Mouse (Mus musculus) neural tube, embryonic 13.5 days (tissue): ENCODE results near the gene Ccnyl1. TPM values are rescaled to one million over a fixed set of nuclear protein-coding genes. Genes with fewer than 3 reads are reported as not detected.

ENCODE experiments used
- ATAC-seq: fragments of 200-750 bp; cut with Nextera tagmentation; 2 replicates; pipeline ENCODE4 v1.8.0; 2017; ENCODE audit warnings: low read depth, mild to moderate bottlenecking, moderate TSS enrichment, moderate library complexity
- H3K27ac ChIP-seq: fragments of 300-500 bp; sonication (generic); replicated peaks from 2 replicates; pipeline ENCODE4 v1.5.1; 2015; ENCODE audit warnings: moderate library complexity, mild to moderate bottlenecking, inconsistent platforms
- H3K27me3 ChIP-seq: fragments of 300-500 bp; sonication (generic); 2 replicates; pipeline ENCODE4 v1.6.1; 2015; ENCODE audit warnings: mild to moderate bottlenecking, inconsistent platforms
- H3K36me3 ChIP-seq: fragments of 300-500 bp; sonication (generic); 2 replicates; pipeline ENCODE4 v1.6.1; 2015; ENCODE audit warnings: mild to moderate bottlenecking, inconsistent platforms
- H3K4me1 ChIP-seq: fragments of 300-500 bp; sonication (generic); replicated peaks from 2 replicates; pipeline ENCODE4 v1.6.1; 2015; ENCODE audit warnings: inconsistent platforms
- H3K4me2 ChIP-seq: fragments of 300-500 bp; sonication (generic); 2 replicates; pipeline ENCODE4 v1.6.1; 2015; ENCODE audit warnings: inconsistent platforms, mild to moderate bottlenecking, moderate library complexity
- H3K4me3 ChIP-seq: fragments of 300-500 bp; sonication (generic); 2 replicates; pipeline ENCODE4 v1.5.1; 2015; ENCODE audit warnings: mild to moderate bottlenecking, inconsistent platforms
- H3K9ac ChIP-seq: fragments of 300-500 bp; sonication (generic); 2 replicates; pipeline ENCODE4 v1.6.1; 2015; ENCODE audit warnings: moderate library complexity, mild to moderate bottlenecking, inconsistent platforms
- H3K9me3 ChIP-seq: fragments of 300-500 bp; sonication (generic); 2 replicates; pipeline ENCODE4 v1.6.1; 2016; ENCODE audit warnings: inconsistent platforms
- WGBS: fragments of 180-500 bp; shearing (Covaris S2); methylation state at CpG from one replicate; pipeline ENCODE4 v1.1.7; 2015; 5-methylcytosine and 5-hydroxymethylcytosine counted together
- polyA plus RNA-seq: library from polyadenylated mRNA; unstranded; fragments of >200 nt; fragmentation: Nextera tagmentation; extraction: Ambion mirVana; gene quantifications from 2 replicates; pipeline ENCODE4 v1.2.1, GENCODE M21; 2015

The Ccnyl1 gene
- polyA plus RNA-seq, 1 experiment from 2014 or later = 3.2 TPM

DNA sequence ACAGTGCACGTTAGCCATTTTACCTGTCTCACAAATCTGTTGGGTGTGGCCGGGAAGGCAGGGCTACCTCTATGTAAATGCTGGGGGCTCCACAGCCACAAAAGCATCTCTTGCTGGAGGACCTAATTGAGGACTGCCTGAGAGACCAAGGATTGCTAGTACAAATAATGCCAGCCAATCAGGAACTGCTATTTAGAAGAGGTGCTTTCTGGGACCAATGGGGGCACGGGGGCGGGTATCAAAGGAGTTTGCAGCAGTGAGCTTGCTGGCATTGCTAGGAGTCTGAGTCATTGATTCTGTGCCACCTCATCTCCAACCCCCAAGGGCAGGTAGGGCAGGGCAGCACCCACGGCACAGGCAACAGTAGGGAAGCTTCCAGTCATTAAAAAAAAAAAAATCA lies 16.3 kb upstream of the Ccnyl1 start:
- H3K4me3 ChIP-seq = no peak overlapping the region
- H3K9ac ChIP-seq = no peak overlapping the region
- no peak overlapping the region for H3K27ac ChIP-seq
- no peaks in the 10 kb centered on the region for H3K4me1 ChIP-seq
- no peak for ATAC-seq
- H3K4me2 ChIP-seq = no peak overlapping the region
- 92% methylated on average over 5 of the region's 5 CpGs for WGBS
- H3K36me3 ChIP-seq = no peaks in the 10 kb centered on the region
- 0 out of 2 replicates have a peak, but pooled peaks cover 3% of the 10 kb centered on the region for H3K9me3 ChIP-seq
- H3K27me3 ChIP-seq = no peaks in the 10 kb centered on the region

DNA sequence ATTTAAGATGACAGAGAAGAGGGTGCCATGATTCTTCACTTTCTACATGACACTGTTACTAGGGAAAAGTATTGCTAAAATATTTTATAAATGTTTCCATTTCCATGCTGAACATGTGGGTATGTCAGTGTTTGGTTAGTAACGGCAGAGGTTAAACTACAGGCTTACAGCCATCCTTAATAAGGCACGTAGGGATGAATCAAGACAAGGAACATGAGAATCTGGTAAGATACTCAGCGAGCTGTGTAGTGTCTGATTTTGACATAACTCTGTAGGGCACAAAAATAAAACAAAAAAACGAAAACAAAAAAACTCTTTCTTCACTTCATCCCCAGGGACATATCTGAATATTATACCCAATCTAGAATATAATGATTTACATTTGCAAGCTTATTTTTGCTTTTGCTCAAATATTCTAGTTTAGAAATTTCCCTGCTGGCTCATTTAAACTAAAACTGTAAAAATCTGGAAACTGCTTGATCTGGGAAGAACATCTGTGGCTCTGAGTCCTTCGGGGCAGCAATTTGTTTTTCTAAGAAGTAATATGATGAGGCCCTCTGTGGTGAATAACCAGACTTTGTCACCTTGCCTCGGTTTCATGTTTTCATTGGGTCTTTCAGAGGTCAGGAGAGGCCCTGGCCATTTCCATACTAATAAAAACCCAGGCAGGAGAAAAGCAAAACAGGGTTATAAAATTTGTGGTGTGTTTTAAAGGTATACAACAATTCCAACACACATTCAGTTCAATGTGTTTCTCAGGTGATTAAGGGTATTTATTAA lies 14.0 kb upstream of the Ccnyl1 start:
- Histone ChIP-seq H3K4me3 (no peak overlapping the region), H3K9me3 (0 out of 2 replicates have a peak, but pooled peaks cover 3% of the 10 kb centered on the region), H3K27ac (no peak overlapping the region), H3K9ac (no peak overlapping the region), H3K27me3 (no peaks in the 10 kb centered on the region), H3K36me3 (no peaks in the 10 kb centered on the region), H3K4me1 (no peaks in the 10 kb centered on the region), H3K4me2 (no peak overlapping the region)
- no peak for ATAC-seq
- 67% methylated on average over 6 of the region's 6 CpGs for WGBS

- no peak overlapping the region for H3K4me2 ChIP-seq
- no peak overlapping the region for H3K27ac ChIP-seq
- no peak overlapping the region for H3K9ac ChIP-seq
- H3K4me1 ChIP-seq = no peaks in the 10 kb centered on the region
- WGBS = 97% methylated on average over 3 of the region's 3 CpGs
- H3K9me3 ChIP-seq = no peaks in the 10 kb centered on the region
- H3K27me3 ChIP-seq = no peaks in the 10 kb centered on the region
- H3K36me3 ChIP-seq = no peaks in the 10 kb centered on the region
- ATAC-seq = no peak
- no peak overlapping the region for H3K4me3 ChIP-seq
Measured at GRCm38 (mm10) chr1:64681499-64681898, 8.8 kb upstream of the Ccnyl1 start.

DNA sequence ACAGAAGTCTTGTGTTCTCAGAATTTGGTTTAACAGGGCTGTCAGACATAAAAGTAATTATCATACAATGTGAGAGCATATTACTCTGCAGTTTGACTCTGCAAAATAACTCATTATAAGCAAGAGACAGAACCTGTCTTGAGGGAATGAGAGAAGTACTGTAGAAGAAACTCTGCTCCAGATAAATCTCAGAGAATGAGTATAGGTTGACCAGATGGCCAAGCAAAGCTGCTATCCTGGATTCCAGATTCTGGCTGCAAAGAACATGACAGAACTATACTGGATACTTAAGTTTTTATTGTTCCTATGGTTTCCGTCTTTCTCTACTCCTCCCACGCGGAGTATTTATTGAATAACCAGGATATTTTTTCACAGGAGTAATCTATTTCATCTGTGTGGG lies 7.2 kb upstream of the Ccnyl1 start:
- no peaks in the 10 kb centered on the region for H3K27me3 ChIP-seq
- no peak overlapping the region for H3K4me3 ChIP-seq
- H3K4me1 ChIP-seq = no peaks in the 10 kb centered on the region
- H3K4me2 ChIP-seq = no peak overlapping the region
- ATAC-seq = no peak
- no peak overlapping the region for H3K27ac ChIP-seq
- H3K9ac ChIP-seq = no peak overlapping the region
- H3K9me3 ChIP-seq = no peaks in the 10 kb centered on the region
- WGBS = 95% methylated on average over 3 of the region's 3 CpGs
- H3K36me3 ChIP-seq = no peaks in the 10 kb centered on the region

GRCm38 (mm10) chr1:64684440-64684839 lies 5.8 kb upstream of the Ccnyl1 start:
- no peaks in the 10 kb centered on the region for H3K27me3 ChIP-seq
- no peak overlapping the region for H3K27ac ChIP-seq
- no peaks in the 10 kb centered on the region for H3K36me3 ChIP-seq
- no peaks in the 10 kb centered on the region for H3K9me3 ChIP-seq
- WGBS = 95% methylated on average over 2 of the region's 2 CpGs
- 0 out of 2 replicates have a peak, but pooled peaks cover 2% of the 10 kb centered on the region for H3K4me1 ChIP-seq
- H3K9ac ChIP-seq = no peak overlapping the region
- ATAC-seq = no peak
- no peak overlapping the region for H3K4me3 ChIP-seq
- H3K4me2 ChIP-seq = no peak overlapping the region

DNA sequence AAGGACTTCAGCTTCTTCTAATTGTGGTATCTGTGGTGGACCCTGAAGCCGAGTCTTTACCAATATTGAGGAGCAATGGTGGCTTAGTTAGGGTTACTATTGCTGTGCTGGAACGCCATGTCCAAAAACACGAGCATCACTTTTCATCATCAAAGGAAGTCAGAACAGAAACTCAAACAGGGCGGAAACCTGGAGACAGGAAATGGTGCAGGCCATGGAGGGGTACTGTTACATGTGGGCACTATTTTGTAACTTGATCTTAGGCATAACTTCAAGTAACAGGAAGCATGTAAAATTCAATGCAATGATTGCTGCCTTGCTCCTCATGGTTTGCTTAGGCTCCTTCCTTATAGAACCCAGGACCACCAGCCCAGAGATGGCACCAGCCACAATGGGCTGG lies 2.2 kb upstream of the Ccnyl1 start:
- WGBS = 85% methylated on average over 4 of the region's 4 CpGs
- no peak overlapping the region for H3K4me2 ChIP-seq
- H3K9me3 ChIP-seq = no peaks in the 10 kb centered on the region
- no peaks in the 10 kb centered on the region for H3K36me3 ChIP-seq
- no peak overlapping the region for H3K27ac ChIP-seq
- H3K27me3 ChIP-seq = no peaks in the 10 kb centered on the region
- H3K4me1 ChIP-seq = peaks cover 28% of the 10 kb centered on the region
- ATAC-seq = no peak
- no peak overlapping the region for H3K9ac ChIP-seq
- no peak overlapping the region for H3K4me3 ChIP-seq

DNA sequence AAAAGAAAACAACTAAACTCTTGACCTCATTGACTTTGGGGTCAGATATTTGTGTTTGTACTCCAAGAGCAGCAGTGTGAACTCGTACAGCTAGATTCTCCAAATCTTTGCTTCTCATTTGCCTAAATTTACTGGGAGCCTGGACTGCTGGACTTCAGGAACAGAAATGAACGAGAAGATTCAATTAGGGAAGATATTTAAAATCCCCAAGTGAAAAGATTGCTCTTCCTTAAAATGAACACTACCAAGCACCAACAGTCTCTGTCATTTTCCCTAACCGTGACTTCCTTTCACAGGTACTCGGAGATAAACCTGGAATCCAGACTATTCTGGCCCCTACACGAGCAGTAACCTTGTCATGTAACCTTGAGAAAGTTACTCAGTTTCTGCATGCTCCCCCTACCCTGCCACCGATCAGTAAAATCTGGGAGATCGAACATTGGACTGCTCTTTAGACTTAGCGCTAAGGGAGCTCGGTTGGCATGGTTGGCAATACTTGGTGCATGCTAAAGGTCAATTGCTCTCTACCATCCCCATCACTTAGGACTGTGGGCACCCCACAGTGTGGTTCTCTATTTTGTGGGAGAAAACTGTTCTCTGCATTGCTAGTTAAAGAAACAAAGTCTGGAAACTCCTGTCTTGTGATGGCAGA lies 568 bp upstream of the Ccnyl1 start:
- peak overlapping the region; percentile 93 for H3K4me3 ChIP-seq
- peaks cover 38% of the 10 kb centered on the region for H3K4me1 ChIP-seq
- H3K4me2 ChIP-seq = peak overlapping the region; percentile 87
- no peaks in the 10 kb centered on the region for H3K27me3 ChIP-seq
- WGBS = 31% methylated on average over 9 of the region's 9 CpGs
- no peaks in the 10 kb centered on the region for H3K36me3 ChIP-seq
- no peak overlapping the region for H3K27ac ChIP-seq
- H3K9me3 ChIP-seq = no peaks in the 10 kb centered on the region
- H3K9ac ChIP-seq = peak overlapping the region; percentile 65
- no peak for ATAC-seq

DNA sequence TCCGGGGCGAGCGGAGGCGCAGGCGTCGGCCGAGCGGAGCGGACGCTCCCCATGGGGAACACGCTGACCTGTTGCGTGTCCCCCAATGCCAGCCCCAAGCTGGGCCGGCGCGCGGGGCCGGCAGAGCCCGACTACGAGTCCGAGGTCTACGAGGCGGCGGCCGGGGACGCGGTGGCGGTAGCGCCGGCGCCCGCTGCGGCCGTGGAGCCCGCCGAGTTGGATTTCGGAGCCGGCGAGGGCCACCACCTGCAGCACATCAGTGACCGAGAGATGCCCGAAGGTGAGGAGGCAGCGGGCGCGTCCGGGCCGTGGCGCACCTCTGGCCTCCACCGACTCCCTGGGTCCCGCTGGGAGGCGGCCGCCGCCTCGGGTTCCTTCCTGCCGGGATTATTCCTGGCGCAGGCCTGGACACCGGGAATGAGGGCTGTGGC lies 881 bp downstream of the Ccnyl1 start:
- H3K36me3 ChIP-seq = no peaks in the 10 kb centered on the region
- under 1% methylated on average over 36 of the region's 55 CpGs for WGBS
- H3K4me1 ChIP-seq = peaks cover 44% of the 10 kb centered on the region
- H3K4me2 ChIP-seq = peak overlapping the region; percentile 82
- H3K27ac ChIP-seq = peak overlapping the region; percentile 79
- no peaks in the 10 kb centered on the region for H3K9me3 ChIP-seq
- no peaks in the 10 kb centered on the region for H3K27me3 ChIP-seq
- ATAC-seq = peak; percentile 11; the same call in 1 of the 2 replicates
- peak overlapping the region; percentile 89 for H3K9ac ChIP-seq
- H3K4me3 ChIP-seq = peak overlapping the region; percentile 93

- Histone ChIP-seq H3K4me2 (peak overlapping the region; percentile 82), H3K4me3 (peak overlapping the region; percentile 93), H3K9me3 (no peaks in the 10 kb centered on the region), H3K27me3 (no peaks in the 10 kb centered on the region), H3K27ac (peak overlapping the region; percentile 79; the same call in 1 of the 2 replicates), H3K36me3 (no peaks in the 10 kb centered on the region), H3K9ac (peak overlapping the region; percentile 89), H3K4me1 (peaks cover 44% of the 10 kb centered on the region)
- no peak for ATAC-seq
- 3% methylated on average over 9 of the region's 9 CpGs for WGBS
Measured at GRCm38 (mm10) chr1:64691581-64691980, 1.3 kb downstream of the Ccnyl1 start.

DNA sequence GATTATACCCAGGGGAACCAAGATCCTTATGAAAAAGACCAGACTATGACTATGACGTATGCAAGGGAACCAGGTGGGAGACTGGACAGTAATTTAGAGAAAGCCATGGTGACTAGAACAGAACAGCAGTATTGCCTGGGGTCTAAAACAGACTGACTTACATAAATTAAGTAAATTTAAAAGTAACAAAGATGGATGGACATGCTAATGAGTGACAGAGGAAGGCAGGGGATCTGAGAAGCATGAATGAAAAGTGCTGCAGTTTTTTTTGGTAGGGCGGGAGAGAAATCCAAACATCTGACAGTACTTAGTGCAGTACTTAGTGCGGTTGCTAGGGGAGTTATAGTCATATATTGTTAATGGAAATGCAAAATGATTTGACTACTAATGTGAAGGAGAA lies 4.9 kb downstream of the Ccnyl1 start:
- H3K27me3 ChIP-seq = no peaks in the 10 kb centered on the region
- no peak for ATAC-seq
- 49% methylated on average over 3 of the region's 3 CpGs for WGBS
- no peak overlapping the region for H3K4me2 ChIP-seq
- H3K4me3 ChIP-seq = no peak overlapping the region
- H3K9me3 ChIP-seq = no peaks in the 10 kb centered on the region
- no peak overlapping the region for H3K9ac ChIP-seq
- H3K36me3 ChIP-seq = no peaks in the 10 kb centered on the region
- H3K27ac ChIP-seq = no peak overlapping the region
- peaks cover 38% of the 10 kb centered on the region for H3K4me1 ChIP-seq

- Histone ChIP-seq H3K9me3 (no peaks in the 10 kb centered on the region), H3K9ac (no peak overlapping the region), H3K27ac (no peak overlapping the region), H3K27me3 (no peaks in the 10 kb centered on the region), H3K4me1 (peaks cover 3% of the 10 kb centered on the region; the same call in 1 of the 2 replicates), H3K4me2 (no peak overlapping the region), H3K4me3 (no peak overlapping the region), H3K36me3 (peaks cover 26% of the 10 kb centered on the region)
- ATAC-seq = no peak
- 88% methylated on average over 3 of the region's 3 CpGs for WGBS
Measured at GRCm38 (mm10) chr1:64701780-64702179, 11.5 kb downstream of the Ccnyl1 start.

GRCm38 (mm10) chr1:64705230-64705629 lies 15.0 kb downstream of the Ccnyl1 start:
- 47% methylated on average over 6 of the region's 6 CpGs for WGBS
- Histone ChIP-seq H3K9me3 (no peaks in the 10 kb centered on the region), H3K36me3 (peaks cover 34% of the 10 kb centered on the region), H3K27me3 (no peaks in the 10 kb centered on the region), H3K4me1 (no peaks in the 10 kb centered on the region), H3K4me3 (no peak overlapping the region), H3K9ac (no peak overlapping the region), H3K27ac (no peak overlapping the region), H3K4me2 (no peak overlapping the region)
- no peak for ATAC-seq
